Mouse (Mus musculus) liver, postnatal 0 days (tissue): ENCODE data around the gene Tvp23a.

ENCODE experiments used
- CTCF ChIP-seq: sonication (generic); IDR thresholded peaks from 2 replicates; pipeline ENCODE4 v1.5.1; 2016; ENCODE audit warnings: antibody characterized with exemption, low read depth
- EP300 ChIP-seq: IDR thresholded peaks from 2 replicates; pipeline ENCODE4 v1.6.1; 2016; ENCODE audit warnings: antibody characterized with exemption, low read depth, mild to moderate bottlenecking

- TF ChIP-seq CTCF (no peak), EP300 (no peak)
Measured at GRCm38 (mm10) chr16:10492587-10492986, 45.4 kb upstream of the Tvp23a start.
